Mouse (Mus musculus): Measurements from ENCODE around the gene Gnl1. TPM values are rescaled to one million over a fixed set of nuclear protein-coding genes. Genes with fewer than 3 reads are reported as not detected.

Gnl1 gene
- total and polyA plus RNA-seq, 2 experiments from 2014 or later, result 83.4 to 115 TPM

GRCm38 (mm10) chr17:35996949-35997348, 17.3 kb downstream of the Gnl1 start:
- H3K9ac ChIP-seq, result no peak overlapping the region
- H3K27me3 ChIP-seq (ENCODE audit: insufficient read depth, low read length), result no peaks in the 10 kb centered on the region
- ATAC-seq (peak; percentile 72), DNase-seq (peak; percentile 95)
- no peaks in the 10 kb centered on the region for H3K36me3 ChIP-seq (ENCODE audit: insufficient read depth)
- H3K4me1 ChIP-seq (ENCODE audit: insufficient read depth), result peaks cover 4% of the 10 kb centered on the region; the same call in 1 of the 2 replicates
- no peak overlapping the region for H3K4me3 ChIP-seq (ENCODE audit: low read depth, low read length)
- H3K4me2 ChIP-seq (ENCODE audit: low read depth), result 0 out of 2 replicates have a peak overlapping the region, but pooled peaks have one; percentile 15
- peak; percentile 99 for TF ChIP-seq CTCF (IDR thresholded peaks at IDR 0.05; ENCODE audit: low read depth)
- 3% methylated on average over 11 of the region's 11 CpGs for WGBS
- H3K27ac ChIP-seq (ENCODE audit: low read depth, low read length), result no peak overlapping the region
- H3K9me3 ChIP-seq (ENCODE audit: low read length), result no peaks in the 10 kb centered on the region

GRCm38 (mm10) chr17:35997713-35998510, 18.3 kb downstream of the Gnl1 start:
- Histone ChIP-seq H3K9me3 (ENCODE audit: low read length) (no peaks in the 10 kb centered on the region), H3K4me2 (ENCODE audit: low read depth) (no peak overlapping the region), H3K27me3 (ENCODE audit: insufficient read depth, low read length) (no peaks in the 10 kb centered on the region), H3K36me3 (ENCODE audit: insufficient read depth) (no peaks in the 10 kb centered on the region), H3K4me1 (ENCODE audit: insufficient read depth) (peaks cover 4% of the 10 kb centered on the region; the same call in 1 of the 2 replicates), H3K27ac (ENCODE audit: low read depth, low read length) (no peak overlapping the region), H3K9ac (peak overlapping the region; percentile 14; the same call in 1 of the 2 replicates), H3K4me3 (ENCODE audit: low read depth, low read length) (no peak overlapping the region)
- WGBS, result 55% methylated on average over 12 of the region's 12 CpGs
- DNase-seq (no peak), ATAC-seq (no peak)
- no peak for TF ChIP-seq CTCF (IDR thresholded peaks at IDR 0.05; ENCODE audit: low read depth)

- ATAC-seq (no peak), DNase-seq (no peak)
- Histone ChIP-seq H3K4me2 (ENCODE audit: low read depth) (no peak overlapping the region), H3K9ac (no peak overlapping the region), H3K27ac (ENCODE audit: low read depth, low read length) (no peak overlapping the region), H3K4me1 (ENCODE audit: insufficient read depth) (peaks cover 4% of the 10 kb centered on the region; the same call in 1 of the 2 replicates), H3K9me3 (ENCODE audit: low read length) (no peaks in the 10 kb centered on the region), H3K4me3 (ENCODE audit: low read depth, low read length) (no peak overlapping the region), H3K27me3 (ENCODE audit: insufficient read depth, low read length) (no peaks in the 10 kb centered on the region), H3K36me3 (ENCODE audit: insufficient read depth) (no peaks in the 10 kb centered on the region)
- WGBS, result 89% methylated on average over 6 of the region's 6 CpGs
- TF ChIP-seq CTCF (IDR thresholded peaks at IDR 0.05; ENCODE audit: low read depth), result no peak
Measured at GRCm38 (mm10) chr17:35998545-35999305, 19.1 kb downstream of the Gnl1 start.

- Histone ChIP-seq H3K4me2 (ENCODE audit: low read depth) (no peak overlapping the region), H3K4me1 (ENCODE audit: insufficient read depth) (peaks cover 4% of the 10 kb centered on the region; the same call in 1 of the 2 replicates), H3K4me3 (ENCODE audit: low read depth, low read length) (no peak overlapping the region), H3K9ac (no peak overlapping the region), H3K27ac (ENCODE audit: low read depth, low read length) (no peak overlapping the region), H3K27me3 (ENCODE audit: insufficient read depth, low read length) (no peaks in the 10 kb centered on the region), H3K36me3 (ENCODE audit: insufficient read depth) (no peaks in the 10 kb centered on the region), H3K9me3 (ENCODE audit: low read length) (no peaks in the 10 kb centered on the region)
- TF ChIP-seq CTCF (IDR thresholded peaks at IDR 0.05; ENCODE audit: low read depth), result no peak
- no peak for DNase-seq
- ATAC-seq, result no peak
- WGBS, result 88% methylated on average over 7 of the region's 7 CpGs
Measured at GRCm38 (mm10) chr17:35999356-35999755, 19.7 kb downstream of the Gnl1 start.

- Histone ChIP-seq H3K27me3 (ENCODE audit: insufficient read depth, low read length) (no peaks in the 10 kb centered on the region), H3K4me1 (ENCODE audit: insufficient read depth) (peaks cover 4% of the 10 kb centered on the region; the same call in 1 of the 2 replicates), H3K36me3 (ENCODE audit: insufficient read depth) (no peaks in the 10 kb centered on the region), H3K4me2 (ENCODE audit: low read depth) (no peak overlapping the region), H3K9ac (no peak overlapping the region), H3K27ac (ENCODE audit: low read depth, low read length) (no peak overlapping the region), H3K4me3 (ENCODE audit: low read depth, low read length) (no peak overlapping the region), H3K9me3 (ENCODE audit: low read length) (no peaks in the 10 kb centered on the region)
- no peak for TF ChIP-seq CTCF (IDR thresholded peaks at IDR 0.05; ENCODE audit: low read depth)
- DNase-seq (no peak), ATAC-seq (no peak)
- 89% methylated on average over 4 of the region's 4 CpGs for WGBS
Measured at GRCm38 (mm10) chr17:36000349-36000748, 20.7 kb downstream of the Gnl1 start.

- no peak overlapping the region for H3K9ac ChIP-seq
- no peak for ATAC-seq
- H3K9me3 ChIP-seq (ENCODE audit: low read length), result no peaks in the 10 kb centered on the region
- no peak for DNase-seq
- TF ChIP-seq CTCF (IDR thresholded peaks at IDR 0.05; ENCODE audit: low read depth), result no peak
- no peaks in the 10 kb centered on the region for H3K36me3 ChIP-seq (ENCODE audit: insufficient read depth)
- H3K27me3 ChIP-seq (ENCODE audit: insufficient read depth, low read length), result no peaks in the 10 kb centered on the region
- H3K4me3 ChIP-seq (ENCODE audit: low read depth, low read length), result no peak overlapping the region
- 96% methylated on average over 12 of the region's 12 CpGs for WGBS
- no peak overlapping the region for H3K27ac ChIP-seq (ENCODE audit: low read depth, low read length)
- H3K4me2 ChIP-seq (ENCODE audit: low read depth), result no peak overlapping the region
- H3K4me1 ChIP-seq (ENCODE audit: insufficient read depth), result no peaks in the 10 kb centered on the region
Measured at GRCm38 (mm10) chr17:36001121-36001897, 21.7 kb downstream of the Gnl1 start.
